Comparison of ENCODE assay signal across 14 mouse cellular contexts in the genomic region with DNA sequence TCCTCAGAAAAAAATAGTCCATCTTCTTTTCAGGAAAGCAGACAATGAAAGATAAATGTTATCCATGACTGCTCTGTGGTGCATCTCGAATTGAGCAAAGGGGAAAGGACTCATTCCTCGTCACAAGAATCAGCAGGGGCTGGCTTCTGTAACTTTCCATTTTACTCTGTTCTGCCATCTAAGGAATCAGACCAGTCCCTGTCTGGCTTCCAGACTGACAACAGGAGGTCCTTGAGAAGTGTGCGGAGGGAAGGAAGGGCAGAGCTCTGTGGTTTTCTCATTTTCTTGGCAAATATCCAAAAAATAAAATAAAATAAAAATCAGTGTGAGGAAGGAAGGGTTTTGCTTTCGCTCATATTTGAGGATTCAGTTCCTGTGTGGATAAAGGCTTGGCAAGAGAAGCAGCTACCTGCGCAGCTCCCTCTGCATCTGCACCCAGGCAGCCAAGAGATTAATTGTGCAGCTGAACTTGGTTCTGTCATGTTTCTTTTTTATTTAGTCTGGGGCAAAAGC.
A peak's percentile ranks its signal among the peaks of the same experiment; 100 is the strongest.
DNase-seq lines count a peak whose midpoint lies in the region; ATAC-seq and TF ChIP-seq lines count a peak whose summit lies in the region.
"Had no signal": no experiment of that assay in that cellular context is flagged by ENCODE, and none has a peak within 500 bp of the region (broad histone marks: within the 10 kb centered on the region; RNA-seq: fewer than 3 reads in every experiment).

No protein-coding gene starts in this region.

- H3K27ac ChIP-seq in hindbrain, postnatal 0 days = no peak overlapping the region
- H3K27ac ChIP-seq in hindbrain, embryonic 12.5 days = no peak overlapping the region
- H3K27ac ChIP-seq: embryonic facial prominence, embryonic 15.5 days; heart, embryonic 13.5 days; kidney, embryonic 15.5 days; liver, embryonic 14.5 days; midbrain, embryonic 12.5 days had no signal

- no peak overlapping the region for H3K4me3 ChIP-seq in hindbrain, postnatal 0 days (ENCODE audit: low read length)
- no peak overlapping the region for H3K4me3 ChIP-seq in hindbrain, embryonic 12.5 days
- H3K4me3 ChIP-seq: embryonic facial prominence, embryonic 15.5 days; heart, embryonic 13.5 days; kidney, embryonic 15.5 days; midbrain, embryonic 12.5 days had no signal

- DNase-seq in hindbrain, postnatal 0 days (ENCODE audit: low spot score) = peak; percentile 55
- peak; percentile 41 for DNase-seq in Muller cell, postnatal 12 days (ENCODE audit: inconsistent ontology term)
- peak; percentile 72 for DNase-seq in cerebellum, adult 11 months
- DNase-seq in cerebellum, postnatal 10 days = peak; percentile 75 to 81
- no peak for DNase-seq in layer of hippocampus, adult 8-10 months (ENCODE audit: low spot score in 2 of 2)
- DNase-seq: heart, adult 18-20 months; right cerebral cortex, postnatal 25 days had no signal

- H3K9me3 ChIP-seq in hindbrain, postnatal 0 days (ENCODE audit: low read length) = no peaks in the 10 kb centered on the region
- no peaks in the 10 kb centered on the region for H3K9me3 ChIP-seq in hindbrain, embryonic 12.5 days (replicated peaks)
- H3K9me3 ChIP-seq: embryonic facial prominence, embryonic 15.5 days; heart, embryonic 13.5 days; kidney, embryonic 15.5 days; midbrain, embryonic 12.5 days had no signal

- no peaks in the 10 kb centered on the region for H3K4me1 ChIP-seq in hindbrain, postnatal 0 days (ENCODE audit: insufficient read depth, low read length)
- H3K4me1 ChIP-seq in hindbrain, embryonic 12.5 days = no peaks in the 10 kb centered on the region
- H3K4me1 ChIP-seq: embryonic facial prominence, embryonic 15.5 days; kidney, embryonic 15.5 days; midbrain, embryonic 12.5 days had no signal

- H3K36me3 ChIP-seq in hindbrain, postnatal 0 days (ENCODE audit: insufficient read depth, low read length) = no peaks in the 10 kb centered on the region
- no peaks in the 10 kb centered on the region for H3K36me3 ChIP-seq in hindbrain, embryonic 12.5 days
- H3K36me3 ChIP-seq: embryonic facial prominence, embryonic 15.5 days; heart, embryonic 13.5 days; kidney, embryonic 15.5 days; midbrain, embryonic 12.5 days had no signal

- peak; percentile 70; the same call in 1 of the 2 replicates for ATAC-seq in hindbrain, postnatal 0 days
- ATAC-seq in hindbrain, embryonic 12.5 days (ENCODE audit: low FRiP score) = no peak
- ATAC-seq in inflammation-experienced regulatory T-cells, adult 6 months = no peak

- WGBS in hindbrain, postnatal 0 days = 34% methylated on average over 5 of the region's 5 CpGs
- 49% methylated on average over 5 of the region's 5 CpGs for WGBS in hindbrain, embryonic 12.5 days

- no peak for TF ChIP-seq CTCF in hindbrain, postnatal 0 days (IDR thresholded peaks at IDR 0.05; ENCODE audit: low read depth)

- no peaks in the 10 kb centered on the region for H3K27me3 ChIP-seq in hindbrain, postnatal 0 days (ENCODE audit: insufficient read depth, low read length)
- H3K27me3 ChIP-seq in hindbrain, embryonic 12.5 days = no peaks in the 10 kb centered on the region
- H3K27me3 ChIP-seq: embryonic facial prominence, embryonic 15.5 days; heart, embryonic 13.5 days; kidney, embryonic 15.5 days; midbrain, embryonic 12.5 days had no signal

- no peak overlapping the region for H3K4me2 ChIP-seq in hindbrain, postnatal 0 days (ENCODE audit: low read depth, low read length)
- no peak overlapping the region for H3K4me2 ChIP-seq in hindbrain, embryonic 12.5 days (replicated peaks)
- H3K4me2 ChIP-seq: embryonic facial prominence, embryonic 15.5 days; heart, embryonic 13.5 days; kidney, embryonic 15.5 days; midbrain, embryonic 12.5 days had no signal

- H3K9ac ChIP-seq in hindbrain, postnatal 0 days (replicated peaks; ENCODE audit: low read length) = no peak overlapping the region
- H3K9ac ChIP-seq in hindbrain, embryonic 12.5 days = no peak overlapping the region
- H3K9ac ChIP-seq: embryonic facial prominence, embryonic 15.5 days; heart, embryonic 13.5 days; kidney, embryonic 15.5 days; liver, embryonic 14.5 days; midbrain, embryonic 12.5 days had no signal

Comparison
In these comparisons a context has a peak if more than half of its experiments do, and no peak if none do; other contexts are left out.
1. DNase-seq: peak in hindbrain, postnatal 0 days (single experiment), Muller cell, postnatal 12 days (single experiment), cerebellum, adult 11 months (single experiment) and cerebellum, postnatal 10 days (2 of 2); none in layer of hippocampus, adult 8-10 months (0 of 2).